Mouse (Mus musculus) heart, postnatal 0 days (tissue): ENCODE data around the gene Rph3al.

Experiments
- CTCF ChIP-seq: IDR thresholded peaks from 2 replicates; pipeline ENCODE4 v1.5.1; 2016; ENCODE audit warnings: antibody characterized with exemption, control low read depth, low read depth
- EP300 ChIP-seq: IDR thresholded peaks from 2 replicates; pipeline ENCODE4 v1.6.1; 2016; ENCODE audit warnings: antibody characterized with exemption, low read depth

- TF ChIP-seq CTCF (no peak), EP300 (no peak)
Observed at GRCm38 (mm10) chr11:75945805-75946450, 7.7 kb upstream of the Rph3al start.
